Mouse (Mus musculus) lung, adult 2 months (tissue): ENCODE results near the gene Myzap.

Experiments used
- CTCF ChIP-seq: fragments of 200-500 bp; IDR thresholded peaks from 2 replicates; pipeline ENCODE4 v1.5.1; 2011; ENCODE audit warnings: mild to moderate bottlenecking, low read length, control low read depth; ENCODE audit not compliant: insufficient read depth
- POLR2A ChIP-seq: fragments of 200-500 bp; IDR thresholded peaks from 2 replicates; pipeline ENCODE4 v1.6.1; 2011; ENCODE audit warnings: low read depth, mild to moderate bottlenecking, control low read depth, low read length, borderline replicate concordance; ENCODE audit errors: extremely low read depth

DNA sequence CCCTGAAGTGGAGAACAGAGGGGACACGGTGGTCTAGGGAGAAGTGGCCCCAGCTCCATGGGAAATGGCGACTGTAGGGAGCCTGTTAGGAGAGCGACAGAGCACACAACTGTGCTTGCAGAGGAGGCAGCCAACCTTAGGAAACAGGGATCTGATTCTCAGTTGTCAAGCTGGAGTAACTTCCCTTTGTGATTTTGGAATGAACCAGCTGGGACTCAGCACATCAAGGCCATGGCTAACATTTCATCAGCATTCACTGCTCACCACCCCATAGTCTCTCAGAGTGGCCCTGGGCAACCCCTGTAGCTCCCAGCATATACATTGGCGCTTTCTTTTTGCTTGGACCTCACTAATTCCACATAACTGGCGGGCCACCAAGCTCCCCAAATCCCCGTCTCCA is 33.8 kb upstream of the Myzap start:
- TF ChIP-seq CTCF (no peak), POLR2A (no peak)
